Mouse (Mus musculus) forebrain, postnatal 0 days (tissue): Measurements from ENCODE around the gene Prkci. TPM values are rescaled to one million over a fixed set of nuclear protein-coding genes. Genes with fewer than 3 reads are reported as not detected.
A peak's percentile ranks its signal among the peaks of the same experiment; 100 is the strongest.

Experiments used
- ATAC-seq: fragments of 200-750 bp; cut with Nextera tagmentation; 2 replicates; pipeline ENCODE4 v1.8.0; 2017; ENCODE audit warnings: mild to moderate bottlenecking, moderate library complexity
- DNase-seq: peaks from one replicate; pipeline ENCODE4 v3.0.0-alpha.2; 2015
- H3K27ac ChIP-seq: fragments of 300-500 bp; sonication (generic); 2 replicates; pipeline ENCODE4 v1.5.1; 2014; ENCODE audit warnings: low read depth, mild to moderate bottlenecking, antibody characterized with exemption, low read length, moderate library complexity, mixed read lengths
- H3K27me3 ChIP-seq: fragments of 300-500 bp; sonication (generic); 2 replicates; pipeline ENCODE4 v1.6.1; 2014; ENCODE audit warnings: mild to moderate bottlenecking, low read length, mixed read lengths; ENCODE audit not compliant: insufficient read depth
- H3K36me3 ChIP-seq: fragments of 300-500 bp; sonication (generic); 2 replicates; pipeline ENCODE4 v1.6.1; 2014; ENCODE audit warnings: mild to moderate bottlenecking, moderate library complexity; ENCODE audit not compliant: insufficient read depth
- H3K4me1 ChIP-seq: fragments of 300-500 bp; sonication (generic); 2 replicates; pipeline ENCODE4 v1.6.1; 2014; ENCODE audit warnings: antibody characterized with exemption; ENCODE audit not compliant: insufficient read depth
- H3K4me2 ChIP-seq: fragments of 300-500 bp; sonication (generic); 2 replicates; pipeline ENCODE4 v1.6.1; 2014; ENCODE audit warnings: low read depth, mild to moderate bottlenecking, moderate library complexity
- H3K4me3 ChIP-seq: fragments of 300-500 bp; sonication (generic); 2 replicates; pipeline ENCODE4 v1.5.1; 2014; ENCODE audit warnings: low read depth, low read length, mixed read lengths
- H3K9ac ChIP-seq: fragments of 300-500 bp; sonication (generic); 2 replicates; pipeline ENCODE4 v1.6.1; 2014; ENCODE audit warnings: mild to moderate bottlenecking
- H3K9me3 ChIP-seq: fragments of 300-500 bp; sonication (generic); 2 replicates; pipeline ENCODE4 v1.6.1; 2016; ENCODE audit warnings: low read length
- CTCF ChIP-seq: sonication (generic); IDR thresholded peaks from 2 replicates; pipeline ENCODE4 v1.5.1; 2016; ENCODE audit warnings: antibody characterized with exemption, control low read depth, low read depth
- WGBS: fragments of 180-500 bp; shearing (Covaris S2); extraction: QIAGEN DNeasy Blood & Tissue Kit; methylation state at CpG from one replicate; pipeline ENCODE4 v1.1.7; 2014; 5-methylcytosine and 5-hydroxymethylcytosine counted together
- polyA plus RNA-seq: library from polyadenylated mRNA; unstranded; fragments of >200 nt; fragmentation: Nextera tagmentation; extraction: Ambion mirVana; gene quantifications from 2 replicates; pipeline ENCODE4 v1.2.1, GENCODE M21; 2015
- total RNA-seq: library from RNA; depleted of rRNA; stranded (reverse); fragments of >200 nt; gene quantifications from 2 replicates; pipeline ENCODE4 v1.2.3, GENCODE M21; 2014

The Prkci gene
- total and polyA plus RNA-seq, 2 experiments from 2014 or later: 19.5 to 41.6 TPM

GRCm38 (mm10) chr3:31085000-31085399, 89.5 kb downstream of the Prkci start:
- Histone ChIP-seq H3K27ac (no peak overlapping the region), H3K9ac (no peak overlapping the region), H3K4me2 (no peak overlapping the region), H3K4me1 (peaks cover 7% of the 10 kb centered on the region; the same call in 1 of the 2 replicates), H3K36me3 (no peaks in the 10 kb centered on the region), H3K27me3 (no peaks in the 10 kb centered on the region), H3K9me3 (no peaks in the 10 kb centered on the region), H3K4me3 (no peak overlapping the region)
- DNase-seq: no peak
- TF ChIP-seq CTCF: no peak
- WGBS: 90% methylated on average over 3 of the region's 3 CpGs
- ATAC-seq: no peak

- WGBS: 32% methylated on average over 10 of the region's 10 CpGs
- TF ChIP-seq CTCF: no peak
Measured at GRCm38 (mm10) chr3:31088789-31089775, 93.5 kb downstream of the Prkci start.

DNA sequence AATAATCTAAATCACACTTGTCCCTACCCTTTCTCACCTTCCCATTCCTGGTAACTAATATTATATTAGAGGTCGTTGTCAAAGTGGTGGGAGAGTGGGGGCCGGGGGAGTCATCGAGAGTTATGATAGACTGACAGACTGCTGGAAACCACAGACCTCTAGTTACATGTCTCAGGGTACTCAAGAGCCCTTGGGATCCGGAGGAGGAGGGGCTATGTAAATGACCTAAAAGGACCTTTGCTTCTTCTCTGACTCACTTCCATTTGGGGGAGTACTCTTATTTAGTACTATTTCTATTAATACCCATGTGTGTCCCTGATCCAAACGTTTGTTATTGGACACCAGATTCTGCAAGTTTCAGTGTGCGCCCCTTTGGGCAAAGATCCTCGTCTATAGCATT, 94.4 kb downstream of the Prkci start:
- no peaks in the 10 kb centered on the region for H3K27me3 ChIP-seq
- WGBS: 72% methylated on average over 7 of the region's 7 CpGs
- ATAC-seq: no peak
- no peak for TF ChIP-seq CTCF
- DNase-seq: no peak
- no peak overlapping the region for H3K9ac ChIP-seq
- H3K36me3 ChIP-seq: no peaks in the 10 kb centered on the region
- H3K27ac ChIP-seq: no peak overlapping the region
- 0 out of 2 replicates have a peak, but pooled peaks cover 6% of the 10 kb centered on the region for H3K4me1 ChIP-seq
- H3K4me2 ChIP-seq: no peak overlapping the region
- no peaks in the 10 kb centered on the region for H3K9me3 ChIP-seq
- H3K4me3 ChIP-seq: no peak overlapping the region

More at GRCm38 (mm10) chr3:31088789-31089775, 93.5 kb downstream of the Prkci start:
- DNase-seq (no peak), ATAC-seq (no peak)
- Histone ChIP-seq H3K9me3 (no peaks in the 10 kb centered on the region), H3K9ac (no peak overlapping the region), H3K4me2 (no peak overlapping the region), H3K27me3 (no peaks in the 10 kb centered on the region), H3K4me1 (peaks cover 6% of the 10 kb centered on the region; the same call in 1 of the 2 replicates), H3K4me3 (no peak overlapping the region), H3K27ac (no peak overlapping the region), H3K36me3 (no peaks in the 10 kb centered on the region)

- DNase-seq (peak; percentile 82), ATAC-seq (peak; percentile 56)
- TF ChIP-seq CTCF: no peak
- WGBS: 2% methylated on average over 13 of the region's 13 CpGs
- H3K27ac ChIP-seq: peak overlapping the region; percentile 99
- H3K9me3 ChIP-seq: no peaks in the 10 kb centered on the region
- peak overlapping the region; percentile 86 for H3K9ac ChIP-seq
- H3K4me1 ChIP-seq: peaks cover 14% of the 10 kb centered on the region; the same call in 1 of the 2 replicates
- H3K27me3 ChIP-seq: no peaks in the 10 kb centered on the region
- H3K4me3 ChIP-seq: peak overlapping the region; percentile 74
- peaks cover 4% of the 10 kb centered on the region; the same call in 1 of the 2 replicates for H3K36me3 ChIP-seq
- H3K4me2 ChIP-seq: peak overlapping the region; percentile 92
Measured at GRCm38 (mm10) chr3:31093196-31093595, 97.6 kb downstream of the Prkci start.

DNA sequence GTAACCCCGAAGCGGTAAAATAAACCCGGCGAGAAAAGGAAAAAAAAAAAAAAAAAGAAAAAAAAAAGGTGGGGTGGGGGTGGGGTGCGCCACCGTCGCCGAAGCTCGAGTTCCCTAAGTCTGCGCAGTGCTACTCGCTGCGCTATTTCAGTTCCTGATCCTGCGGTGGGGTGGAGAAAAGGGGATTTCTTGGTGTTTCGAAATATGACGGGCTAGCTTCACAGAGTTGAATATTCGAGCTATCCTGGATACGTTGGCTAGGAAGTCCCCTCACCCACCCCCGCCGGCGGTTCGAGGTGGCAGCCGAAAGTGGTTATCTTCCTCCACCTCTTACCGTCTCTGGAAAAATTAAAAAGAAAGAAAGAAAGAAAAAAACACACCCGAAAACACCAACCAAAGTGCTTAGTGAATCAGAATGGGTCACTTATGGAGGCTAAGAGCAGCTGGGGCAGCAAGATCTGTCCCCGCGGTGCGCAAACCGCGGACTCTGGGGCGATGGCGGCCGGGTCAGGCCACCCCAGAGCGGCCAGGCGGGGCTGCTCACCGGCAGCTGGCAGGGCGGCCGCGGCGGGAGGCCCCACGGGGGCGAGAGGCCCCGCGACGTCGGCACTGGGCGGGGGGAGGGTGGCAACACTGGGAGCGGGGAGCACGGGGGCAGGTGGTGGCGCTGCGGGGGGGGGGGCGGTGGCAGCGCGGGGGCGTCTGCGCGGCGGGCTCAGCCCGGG, 98.2 kb downstream of the Prkci start:
- ATAC-seq: peak; percentile 63
- Histone ChIP-seq H3K27me3 (no peaks in the 10 kb centered on the region), H3K27ac (peak overlapping the region; percentile 99), H3K36me3 (peaks cover 4% of the 10 kb centered on the region; the same call in 1 of the 2 replicates), H3K4me3 (peak overlapping the region; percentile 74), H3K4me1 (peaks cover 14% of the 10 kb centered on the region; the same call in 1 of the 2 replicates), H3K4me2 (peak overlapping the region; percentile 92), H3K9me3 (no peaks in the 10 kb centered on the region), H3K9ac (peak overlapping the region; percentile 86)
- no peak for TF ChIP-seq CTCF
- 1% methylated on average over 46 of the region's 58 CpGs for WGBS
- peak; percentile 82 for DNase-seq

GRCm38 (mm10) chr3:31094531-31095178, 99.1 kb downstream of the Prkci start, which contains the start of gene Skil:
TSS of gene Skil (plus strand) at chr3:31095058.
- WGBS: 1% methylated on average over 30 of the region's 109 CpGs
- peak; percentile 91 for ATAC-seq

More at GRCm38 (mm10) chr3:31094531-31095178, 99.1 kb downstream of the Prkci start, which contains the start of gene Skil:
- peaks cover 18% of the 10 kb centered on the region; the same call in 1 of the 2 replicates for H3K4me1 ChIP-seq
- no peaks in the 10 kb centered on the region for H3K9me3 ChIP-seq
- peak within 1 kb of the TSS; percentile 86 for H3K9ac ChIP-seq
- H3K27me3 ChIP-seq: no peaks in the 10 kb centered on the region
- peak; percentile 97 for DNase-seq
- no peak for TF ChIP-seq CTCF
- peak within 1 kb of the TSS; percentile 99 for H3K27ac ChIP-seq
- peak within 1 kb of the TSS; percentile 92 for H3K4me2 ChIP-seq
- peaks cover 4% of the 10 kb centered on the region; the same call in 1 of the 2 replicates for H3K36me3 ChIP-seq
- peak within 1 kb of the TSS; percentile 74 for H3K4me3 ChIP-seq
